Mouse (Mus musculus) forebrain, embryonic 16.5 days (tissue): ENCODE results near the gene Gm20388. TPM values are rescaled to one million over a fixed set of nuclear protein-coding genes. Genes with fewer than 3 reads are reported as not detected.

Source experiments
- ATAC-seq: fragments of 200-750 bp; cut with Nextera tagmentation; 2 replicates; pipeline ENCODE4 v1.8.0; 2017; ENCODE audit warnings: mild to moderate bottlenecking, moderate library complexity
- H3K27ac ChIP-seq: fragments of 300-500 bp; sonication (generic); 2 replicates; pipeline ENCODE4 v1.5.1; 2014; ENCODE audit warnings: low read length, control low read depth
- H3K27me3 ChIP-seq: fragments of 300-500 bp; sonication (generic); replicated peaks from 2 replicates; pipeline ENCODE4 v1.6.1; 2014; ENCODE audit warnings: low read length; ENCODE audit not compliant: control insufficient read depth, insufficient read depth
- H3K36me3 ChIP-seq: fragments of 300-500 bp; sonication (generic); 2 replicates; pipeline ENCODE4 v1.6.1; 2014; ENCODE audit not compliant: control insufficient read depth, insufficient read depth
- H3K4me1 ChIP-seq: fragments of 300-500 bp; sonication (generic); replicated peaks from 2 replicates; pipeline ENCODE4 v1.6.1; 2014; ENCODE audit warnings: low read length; ENCODE audit not compliant: control insufficient read depth, insufficient read depth
- H3K4me2 ChIP-seq: fragments of 300-500 bp; sonication (generic); 2 replicates; pipeline ENCODE4 v1.6.1; 2014; ENCODE audit warnings: mild to moderate bottlenecking, low read length, control low read depth
- H3K4me3 ChIP-seq: fragments of 300-500 bp; sonication (generic); replicated peaks from 2 replicates; pipeline ENCODE4 v1.5.1; 2014; ENCODE audit warnings: mild to moderate bottlenecking, low read length, control low read depth
- H3K9ac ChIP-seq: fragments of 300-500 bp; sonication (generic); replicated peaks from 2 replicates; pipeline ENCODE4 v1.6.1; 2014; ENCODE audit warnings: low read depth, low read length, control low read depth
- H3K9me3 ChIP-seq: fragments of 300-500 bp; sonication (generic); 2 replicates; pipeline ENCODE4 v1.6.1; 2016; ENCODE audit warnings: low read length; ENCODE audit not compliant: control insufficient read depth
- WGBS: fragments of 180-500 bp; shearing (Covaris S2); extraction: QIAGEN DNeasy Blood & Tissue Kit; methylation state at CpG from one replicate; pipeline ENCODE4 v1.1.7; 2014; 5-methylcytosine and 5-hydroxymethylcytosine counted together
- polyA plus RNA-seq: library from polyadenylated mRNA; unstranded; fragments of >200 nt; fragmentation: Nextera tagmentation; extraction: Ambion mirVana; gene quantifications from 2 replicates; pipeline ENCODE4 v1.2.1, GENCODE M21; 2015

The Gm20388 gene
- polyA plus RNA-seq, 1 experiment from 2014 or later, result 4.7 TPM

DNA sequence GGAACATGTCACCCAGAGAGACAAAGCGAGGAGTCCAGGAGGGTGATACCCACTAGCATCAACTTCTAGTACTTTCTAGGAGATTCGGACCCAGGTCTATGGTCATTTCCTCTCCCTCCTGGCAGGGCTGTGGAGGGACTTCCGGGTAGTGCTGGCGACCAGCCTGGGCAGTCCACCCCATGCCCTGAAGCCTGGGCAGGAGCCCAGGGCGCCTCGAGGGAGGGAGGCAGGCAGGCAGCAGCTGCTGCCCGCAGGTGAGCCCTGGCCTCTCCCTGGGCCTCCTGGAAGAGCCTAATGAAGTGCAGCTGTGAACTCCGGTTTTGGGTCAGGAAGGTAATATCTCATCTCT is 505.5 kb downstream of the Gm20388 start:
- H3K9me3 ChIP-seq, result no peaks in the 10 kb centered on the region
- H3K4me3 ChIP-seq, result no peak overlapping the region
- H3K4me2 ChIP-seq, result peak overlapping the region; percentile 34
- H3K27me3 ChIP-seq, result no peaks in the 10 kb centered on the region
- no peaks in the 10 kb centered on the region for H3K36me3 ChIP-seq
- peak overlapping the region; percentile 92 for H3K27ac ChIP-seq
- peaks cover 70% of the 10 kb centered on the region for H3K4me1 ChIP-seq
- no peak for ATAC-seq
- WGBS, result 40% methylated on average over 8 of the region's 8 CpGs
- H3K9ac ChIP-seq, result peak overlapping the region; percentile 54

DNA sequence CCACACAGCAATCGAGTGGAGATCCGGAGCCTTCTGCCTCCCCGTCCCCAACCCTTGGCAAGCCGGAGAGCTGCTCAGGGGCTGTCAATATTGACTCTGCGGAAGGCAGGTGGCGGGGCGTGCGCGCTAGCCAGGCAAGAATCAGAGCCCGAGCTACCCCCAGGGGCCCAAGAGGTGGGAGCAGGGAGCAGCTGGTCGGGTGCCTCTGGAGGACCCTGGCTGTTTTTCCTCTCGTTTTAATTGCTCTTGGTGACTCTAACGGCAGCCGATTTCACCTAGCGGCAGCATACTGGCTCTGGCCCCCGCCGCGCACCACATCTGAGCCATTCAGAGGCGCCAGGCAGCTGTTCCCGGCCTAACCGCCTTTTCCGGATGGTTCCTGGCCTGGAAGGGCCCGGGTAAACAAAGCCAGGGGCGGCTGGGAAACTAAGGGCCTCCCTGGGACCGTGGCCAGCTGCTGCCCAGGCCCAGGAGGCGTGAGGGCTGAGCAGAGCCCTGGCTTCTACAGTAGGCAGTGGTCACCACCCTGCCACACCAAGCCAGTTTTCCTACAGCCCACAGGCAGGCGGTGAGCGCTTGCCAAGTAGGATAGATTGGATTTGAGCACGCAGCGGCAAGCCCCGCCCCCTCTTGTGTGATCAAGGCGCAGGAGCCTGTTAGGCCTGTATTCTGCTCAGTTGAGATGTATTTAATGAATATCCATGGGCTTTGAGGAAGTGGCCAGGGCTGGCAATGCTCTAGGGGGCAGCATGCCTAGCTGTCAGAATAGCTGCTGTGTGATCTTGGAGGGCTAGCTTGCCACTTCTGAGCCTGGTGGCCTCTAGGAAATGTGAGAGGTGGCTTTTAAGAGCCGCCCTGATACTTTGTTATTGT is 506.1 kb downstream of the Gm20388 start:
- no peaks in the 10 kb centered on the region for H3K9me3 ChIP-seq
- no peaks in the 10 kb centered on the region for H3K27me3 ChIP-seq
- H3K36me3 ChIP-seq, result no peaks in the 10 kb centered on the region
- H3K9ac ChIP-seq, result peak overlapping the region; percentile 54
- ATAC-seq, result peak; percentile 87
- peak overlapping the region; percentile 92 for H3K27ac ChIP-seq
- 3% methylated on average over 33 of the region's 33 CpGs for WGBS
- peaks cover 70% of the 10 kb centered on the region for H3K4me1 ChIP-seq
- peak overlapping the region; percentile 34 for H3K4me2 ChIP-seq
- H3K4me3 ChIP-seq, result no peak overlapping the region

DNA sequence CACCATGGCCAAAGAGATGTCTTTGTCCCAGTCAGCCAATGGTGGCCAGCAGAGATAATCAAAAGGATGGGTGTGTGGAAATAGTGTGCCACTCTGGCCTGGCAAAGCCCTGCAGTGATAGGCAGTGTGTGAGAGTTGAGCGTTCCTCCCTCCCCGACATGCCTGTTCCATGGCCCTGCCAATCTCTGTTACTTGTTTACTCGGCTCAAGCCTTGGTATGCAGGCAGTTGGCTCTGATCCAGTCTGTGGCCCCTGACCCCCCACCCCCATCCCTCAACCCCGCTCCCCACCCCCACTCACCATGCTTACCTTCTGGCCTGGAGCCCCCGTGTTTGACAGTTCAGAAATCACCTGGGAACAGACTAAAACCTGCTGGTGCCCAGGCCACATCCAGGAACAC is 507.5 kb downstream of the Gm20388 start:
- Histone ChIP-seq H3K4me1 (peaks cover 65% of the 10 kb centered on the region), H3K4me2 (no peak overlapping the region), H3K36me3 (no peaks in the 10 kb centered on the region), H3K9me3 (no peaks in the 10 kb centered on the region), H3K9ac (no peak overlapping the region), H3K27me3 (no peaks in the 10 kb centered on the region), H3K27ac (no peak overlapping the region), H3K4me3 (no peak overlapping the region)
- ATAC-seq, result no peak
- WGBS, result 50% methylated on average over 5 of the region's 5 CpGs

DNA sequence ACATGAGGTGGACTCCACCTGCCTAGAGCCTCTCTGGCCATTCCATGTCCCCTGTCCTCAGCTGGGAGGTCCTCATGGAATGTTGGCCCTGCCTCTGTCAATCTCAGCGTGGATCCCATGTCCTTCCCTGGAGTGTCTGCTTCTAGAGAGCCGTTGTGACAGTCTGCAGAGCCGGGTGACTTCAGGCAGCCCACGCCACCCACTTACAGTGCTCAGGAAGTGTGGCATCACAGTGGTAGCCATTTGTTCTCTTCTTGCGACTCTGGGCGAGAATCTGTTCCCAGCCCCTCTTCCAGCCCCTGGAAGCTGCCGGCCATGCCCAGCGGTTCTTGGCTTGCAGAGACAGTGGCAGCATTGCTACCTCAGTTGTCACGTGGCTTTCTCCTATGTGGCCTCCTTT is 509.0 kb downstream of the Gm20388 start:
- 82% methylated on average over 9 of the region's 9 CpGs for WGBS
- H3K4me3 ChIP-seq, result no peak overlapping the region
- H3K9ac ChIP-seq, result no peak overlapping the region
- no peaks in the 10 kb centered on the region for H3K27me3 ChIP-seq
- H3K4me1 ChIP-seq, result peaks cover 67% of the 10 kb centered on the region
- no peaks in the 10 kb centered on the region for H3K9me3 ChIP-seq
- no peak overlapping the region for H3K4me2 ChIP-seq
- ATAC-seq, result no peak
- H3K36me3 ChIP-seq, result no peaks in the 10 kb centered on the region
- no peak overlapping the region for H3K27ac ChIP-seq

- WGBS, result 81% methylated on average over 5 of the region's 5 CpGs
- H3K27me3 ChIP-seq, result no peaks in the 10 kb centered on the region
- no peak overlapping the region for H3K27ac ChIP-seq
- H3K4me1 ChIP-seq, result peaks cover 73% of the 10 kb centered on the region
- H3K4me3 ChIP-seq, result no peak overlapping the region
- ATAC-seq, result no peak
- no peaks in the 10 kb centered on the region for H3K36me3 ChIP-seq
- no peak overlapping the region for H3K4me2 ChIP-seq
- H3K9me3 ChIP-seq, result no peaks in the 10 kb centered on the region
- no peak overlapping the region for H3K9ac ChIP-seq
Measured at GRCm38 (mm10) chr8:120420226-120420625, 509.6 kb downstream of the Gm20388 start.

- Histone ChIP-seq H3K27me3 (no peaks in the 10 kb centered on the region), H3K4me1 (peaks cover 73% of the 10 kb centered on the region), H3K27ac (no peak overlapping the region), H3K9ac (peak overlapping the region; percentile 12; the same call in 1 of the 2 replicates), H3K9me3 (no peaks in the 10 kb centered on the region), H3K36me3 (no peaks in the 10 kb centered on the region), H3K4me2 (no peak overlapping the region), H3K4me3 (no peak overlapping the region)
- ATAC-seq, result no peak
- 25% methylated on average over 9 of the region's 9 CpGs for WGBS
Measured at GRCm38 (mm10) chr8:120421638-120422037, 511.0 kb downstream of the Gm20388 start.

DNA sequence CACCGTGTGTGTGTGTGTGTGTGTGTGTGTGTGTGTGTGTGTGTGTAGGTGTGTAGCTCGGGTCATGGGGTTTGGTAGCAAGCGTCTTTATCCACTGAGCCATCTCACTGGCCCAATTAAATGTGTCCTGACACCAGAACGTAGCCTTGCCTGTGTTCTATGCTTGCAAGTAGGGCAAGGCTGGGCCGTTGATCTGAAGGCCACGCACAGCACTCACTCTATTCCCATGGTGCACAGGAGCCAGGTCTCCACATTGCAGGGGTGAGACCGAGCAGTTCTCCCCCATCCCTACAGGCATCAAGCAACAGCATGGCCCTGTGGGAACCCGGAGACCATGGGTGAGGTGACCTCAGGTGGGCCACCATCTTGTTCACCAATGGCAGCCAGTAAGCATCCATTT is 511.6 kb downstream of the Gm20388 start:
- Histone ChIP-seq H3K27ac (no peak overlapping the region), H3K4me1 (peaks cover 73% of the 10 kb centered on the region), H3K4me3 (no peak overlapping the region), H3K9ac (no peak overlapping the region), H3K9me3 (no peaks in the 10 kb centered on the region), H3K36me3 (no peaks in the 10 kb centered on the region), H3K27me3 (no peaks in the 10 kb centered on the region), H3K4me2 (no peak overlapping the region)
- 90% methylated on average over 8 of the region's 8 CpGs for WGBS
- ATAC-seq, result no peak

DNA sequence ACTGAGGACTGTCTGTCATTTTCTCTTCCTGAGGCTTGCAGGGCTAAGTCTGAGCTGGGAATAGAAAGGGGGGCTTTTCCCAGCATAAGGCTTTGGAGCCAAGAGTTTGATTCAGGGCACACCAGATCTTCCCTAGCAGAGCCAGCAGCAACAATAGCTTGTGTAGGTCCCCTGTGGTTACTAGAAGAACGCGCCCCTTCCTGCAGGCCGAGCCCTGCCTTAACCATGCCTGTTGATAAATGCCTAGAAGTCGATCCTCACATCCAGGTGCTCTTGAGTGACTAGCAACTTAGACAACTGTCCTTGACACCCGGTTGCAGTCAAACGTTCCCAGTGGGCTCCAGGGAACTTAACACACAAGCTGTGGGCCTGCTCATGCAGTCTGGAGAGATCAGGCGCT is 512.9 kb downstream of the Gm20388 start:
- H3K9me3 ChIP-seq, result no peaks in the 10 kb centered on the region
- no peak overlapping the region for H3K4me3 ChIP-seq
- H3K27ac ChIP-seq, result peak overlapping the region; percentile 98
- no peak overlapping the region for H3K4me2 ChIP-seq
- H3K36me3 ChIP-seq, result no peaks in the 10 kb centered on the region
- WGBS, result 27% methylated on average over 7 of the region's 7 CpGs
- no peaks in the 10 kb centered on the region for H3K27me3 ChIP-seq
- peaks cover 66% of the 10 kb centered on the region for H3K4me1 ChIP-seq
- ATAC-seq, result no peak
- H3K9ac ChIP-seq, result no peak overlapping the region

GRCm38 (mm10) chr8:120424829-120425198 is 514.2 kb downstream of the Gm20388 start:
- no peak overlapping the region for H3K4me3 ChIP-seq
- 6% methylated on average over 4 of the region's 4 CpGs for WGBS
- H3K27ac ChIP-seq, result peak overlapping the region; percentile 98
- H3K4me1 ChIP-seq, result peaks cover 66% of the 10 kb centered on the region
- no peaks in the 10 kb centered on the region for H3K36me3 ChIP-seq
- ATAC-seq, result no peak
- no peaks in the 10 kb centered on the region for H3K9me3 ChIP-seq
- peak overlapping the region; percentile 38 for H3K9ac ChIP-seq
- H3K4me2 ChIP-seq, result no peak overlapping the region
- H3K27me3 ChIP-seq, result no peaks in the 10 kb centered on the region
